Mouse (Mus musculus) embryonic stem cell, embryonic (primary cell): ENCODE data around the gene Pias4.

ENCODE experiments used
- CTCF ChIA-PET, 4 experiments: fragments of 300-600 bp in 2 of 4; fragments of 350-600 bp in 2 of 4; sonication (Branson Sonifier 250); formaldehyde crosslinking; loops; one replicate each; lab custom pipeline; 2022; ENCODE audit warnings: inconsistent platforms in 2 of 4; lab: Charles Lee
- POLR2A ChIA-PET, 4 experiments: fragments of 300-600 bp in 2 of 4; fragments of 350-600 bp in 2 of 4; sonication (Branson Sonifier 250); formaldehyde crosslinking; loops; one replicate each; lab custom pipeline; 2022; ENCODE audit warnings: antibody characterized with exemption in 4 of 4, inconsistent platforms in 1 of 4; lab: Charles Lee

The Pias4 gene

DNA sequence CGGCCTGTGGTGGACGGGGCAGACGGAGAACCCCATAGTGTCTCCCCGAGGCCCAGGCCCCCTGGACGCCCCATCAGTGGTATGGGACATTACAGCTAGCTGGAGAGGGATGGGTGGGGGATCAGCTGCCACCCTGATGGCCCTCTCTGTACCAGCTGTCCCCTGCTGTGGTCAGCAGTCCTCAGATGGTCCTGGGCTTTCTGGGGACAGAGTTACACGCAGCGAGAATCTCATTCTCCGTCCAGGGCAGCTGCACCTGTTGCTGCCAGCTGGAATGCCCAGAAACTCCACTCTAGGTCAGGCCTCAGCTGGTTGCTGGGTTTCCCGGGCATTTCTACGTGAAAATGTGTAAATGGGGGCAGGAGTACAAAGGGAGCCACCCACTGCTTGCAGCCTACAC lies 48.1 kb downstream of the Pias4 start:
- ChIA-PET POLR2A (interaction anchor here in 3 of 4 experiments (0.6 to 10.5 kb wide), 9 partner anchors 9 to 48 kb away, joined by 3 to 93 read pairs (median 4); partner anchors contain the start of genes Map2k2 (in 3 of the 3) and Pias4 (in 1 of the 3)), CTCF (no interaction called here)

DNA sequence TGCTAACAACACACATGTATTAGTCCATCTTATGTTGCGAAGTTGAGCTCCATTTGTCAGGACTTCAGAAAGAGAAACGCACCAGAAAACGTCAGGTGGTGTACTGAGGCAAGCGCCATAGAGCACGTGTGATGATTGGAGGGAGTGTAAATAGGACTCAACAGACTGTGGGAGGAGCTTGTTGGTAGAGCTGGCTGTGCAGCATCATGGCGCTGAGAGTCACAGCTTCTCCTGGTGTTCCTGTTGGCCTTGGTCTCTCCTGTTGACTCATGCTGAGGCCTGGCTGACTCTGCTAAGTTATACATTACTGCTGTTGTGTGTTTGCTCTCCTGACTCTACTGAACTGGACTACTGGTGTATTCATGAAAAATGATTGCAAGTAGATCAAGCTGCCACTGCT lies 54.8 kb downstream of the Pias4 start:
- ChIA-PET CTCF (interaction anchor here in 3 of 4 experiments (0.5 to 1.3 kb wide), 4 partner anchors 16 to 874 kb away, joined by 3 to 15 read pairs (median 4); no protein-coding TSS in a partner anchor), POLR2A (interaction anchor here in 3 of 4 experiments (0.6 to 10.5 kb wide), 37 partner anchors 7 to 551 kb away, joined by 3 to 93 read pairs (median 4); partner anchors contain the start of genes Map2k2 (in 2 of the 3), Amh (in 1 of the 3), Eef2 (in 1 of the 3) and Gadd45b (in 1 of the 3))

DNA sequence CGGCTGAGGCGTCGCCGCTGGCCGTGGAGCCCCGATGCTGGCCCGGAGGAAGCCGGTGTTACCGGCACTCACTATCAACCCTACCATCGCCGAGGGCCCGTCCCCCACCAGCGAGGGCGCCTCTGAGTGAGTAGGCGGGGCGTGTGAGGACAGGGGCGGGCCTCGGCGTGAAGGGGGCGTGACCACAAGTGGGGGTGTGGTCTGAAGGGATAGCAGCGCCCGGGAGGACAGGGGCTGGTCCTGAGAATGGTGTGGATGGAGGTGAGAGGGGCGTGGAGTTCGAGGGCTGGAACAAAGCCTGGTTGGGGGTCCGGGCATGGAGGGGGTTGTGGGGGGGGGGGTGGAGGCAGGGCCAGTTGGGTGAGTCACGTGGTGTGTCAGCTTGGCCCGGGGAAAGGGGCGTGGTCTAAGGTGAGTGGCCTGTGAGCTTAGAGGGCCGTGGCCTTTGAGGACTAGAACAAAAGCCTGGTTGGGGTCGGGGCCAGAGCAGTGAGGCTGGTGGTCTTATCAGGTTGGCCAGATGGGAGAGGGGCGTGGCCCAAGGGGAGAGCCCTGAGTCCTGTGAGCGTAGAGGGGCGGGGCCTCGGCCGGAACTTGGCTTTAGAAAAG lies 61.5 kb downstream of the Pias4 start:
- ChIA-PET CTCF (interaction anchor here (0.6 to 2.1 kb wide), 40 partner anchors 10 to 1366 kb away, joined by 3 to 26 read pairs (median 3); partner anchors contain the start of genes Atcay (in 1 of the 4), Gng7 (in 1 of the 4), Pip5k1c (in 1 of the 4) and Slc39a3 (in 1 of the 4)), POLR2A (interaction anchor here (0.6 to 9.5 kb wide), 188 partner anchors 9 to 1511 kb away, joined by 3 to 166 read pairs (median 5); partner anchors contain the start of genes Eef2 (in 3 of the 4), Gadd45b (in 3 of the 4), Pias4 (in 3 of the 4) and Sgta (in 3 of the 4))

DNA sequence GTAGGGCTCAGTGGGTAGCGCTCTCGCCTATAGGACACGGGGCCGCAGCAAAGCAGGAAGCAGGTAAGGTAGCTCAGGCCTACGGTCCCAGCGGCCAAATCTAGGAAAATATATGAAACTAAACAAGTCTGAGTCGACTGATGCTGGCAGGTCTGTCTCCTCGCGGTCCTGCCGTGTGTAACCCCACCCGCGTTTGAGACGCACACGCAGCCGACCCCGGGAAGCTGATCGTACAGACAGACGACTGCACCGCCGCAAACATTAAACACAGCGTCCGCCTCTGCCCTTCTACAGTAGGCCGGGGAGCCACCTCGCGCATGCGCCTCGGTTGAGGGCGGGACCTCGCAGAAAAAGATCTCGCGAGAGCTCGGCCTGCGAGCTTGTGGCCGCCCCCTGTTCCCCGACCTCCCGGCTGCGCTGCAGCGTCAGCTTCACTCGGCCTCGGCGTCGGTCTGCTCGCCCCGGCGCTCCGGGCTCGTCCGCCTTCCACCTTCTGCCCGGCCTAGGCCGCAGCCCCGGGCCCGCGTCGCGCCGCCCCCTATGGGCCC lies 62.1 kb downstream of the Pias4 start, which contains the start of gene Map2k2:
TSS of gene Map2k2 (plus strand) at position 351 of the 548 bp plus-strand sequence.
- ChIA-PET CTCF (interaction anchor here (0.5 to 2.1 kb wide), 40 partner anchors 9 to 465 kb away, joined by 3 to 26 read pairs (median 3); partner anchors contain the start of genes Atcay (in 1 of the 4), Diras1 (in 1 of the 4), Gng7 (in 1 of the 4) and Pip5k1c (in 1 of the 4)), POLR2A (interaction anchor here (0.6 to 9.5 kb wide), 203 partner anchors 9 to 707 kb away, joined by 3 to 166 read pairs (median 5); partner anchors contain the start of genes Eef2 (in 3 of the 4), Gadd45b (in 3 of the 4), Gng7 (in 3 of the 4) and Pias4 (in 3 of the 4))
